Mouse (Mus musculus) frontal cortex, postnatal 36 days (tissue): ENCODE data around the gene A730049H05Rik.

ENCODE experiments used
- DNase-seq, 2 experiments: peaks; one replicate each; pipeline ENCODE4 v3.0.0; 2022; ENCODE audit warnings: low spot score in 2 of 2

A730049H05Rik gene

DNA sequence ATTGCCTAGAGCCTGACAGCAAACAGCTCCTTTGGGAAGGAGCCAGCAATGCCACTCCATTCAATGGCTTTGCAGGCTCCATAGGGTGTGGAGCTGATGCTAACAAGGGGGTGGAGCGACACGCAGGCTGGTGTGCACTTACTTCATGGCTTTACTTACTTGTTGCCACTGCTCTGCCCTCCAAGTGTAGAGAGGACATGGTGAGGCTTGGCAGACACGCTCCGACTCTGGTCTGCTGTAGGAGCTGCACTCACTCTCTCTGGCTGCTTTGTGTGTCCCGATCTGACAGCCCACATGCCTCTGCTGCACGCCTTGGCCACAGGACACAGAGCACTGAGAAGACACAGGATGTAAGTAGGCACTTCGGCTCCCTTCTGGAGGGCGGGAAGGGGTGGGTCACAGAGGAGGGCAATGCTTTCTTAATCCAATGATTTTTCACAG lies at the start of gene A730049H05Rik:
Gene A730049H05Rik, plus strand, starts transcription at position 168 of the 441 bp plus-strand sequence.
- DNase-seq = no peak

DNA sequence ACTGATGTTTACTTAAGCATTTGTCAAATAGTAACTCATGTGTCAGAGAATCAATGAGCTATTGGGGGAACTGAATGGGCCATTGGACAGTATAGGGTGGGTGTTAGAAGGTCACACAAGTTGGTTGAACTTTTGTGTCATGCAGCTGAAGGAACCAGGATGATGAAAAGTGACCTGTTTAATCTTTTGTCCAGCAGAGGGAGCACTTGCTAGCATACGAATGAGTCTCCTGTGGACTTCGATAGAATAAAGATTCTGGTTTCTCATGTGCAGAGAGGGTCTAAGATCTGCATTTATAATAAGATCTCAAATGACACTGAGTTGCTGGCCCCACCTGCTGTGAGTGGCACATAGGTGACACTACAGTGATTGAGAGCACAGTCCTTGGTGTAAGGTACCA lies 39.9 kb upstream of the A730049H05Rik start:
- DNase-seq = peak in 1 of 2 experiments; percentile 56

DNA sequence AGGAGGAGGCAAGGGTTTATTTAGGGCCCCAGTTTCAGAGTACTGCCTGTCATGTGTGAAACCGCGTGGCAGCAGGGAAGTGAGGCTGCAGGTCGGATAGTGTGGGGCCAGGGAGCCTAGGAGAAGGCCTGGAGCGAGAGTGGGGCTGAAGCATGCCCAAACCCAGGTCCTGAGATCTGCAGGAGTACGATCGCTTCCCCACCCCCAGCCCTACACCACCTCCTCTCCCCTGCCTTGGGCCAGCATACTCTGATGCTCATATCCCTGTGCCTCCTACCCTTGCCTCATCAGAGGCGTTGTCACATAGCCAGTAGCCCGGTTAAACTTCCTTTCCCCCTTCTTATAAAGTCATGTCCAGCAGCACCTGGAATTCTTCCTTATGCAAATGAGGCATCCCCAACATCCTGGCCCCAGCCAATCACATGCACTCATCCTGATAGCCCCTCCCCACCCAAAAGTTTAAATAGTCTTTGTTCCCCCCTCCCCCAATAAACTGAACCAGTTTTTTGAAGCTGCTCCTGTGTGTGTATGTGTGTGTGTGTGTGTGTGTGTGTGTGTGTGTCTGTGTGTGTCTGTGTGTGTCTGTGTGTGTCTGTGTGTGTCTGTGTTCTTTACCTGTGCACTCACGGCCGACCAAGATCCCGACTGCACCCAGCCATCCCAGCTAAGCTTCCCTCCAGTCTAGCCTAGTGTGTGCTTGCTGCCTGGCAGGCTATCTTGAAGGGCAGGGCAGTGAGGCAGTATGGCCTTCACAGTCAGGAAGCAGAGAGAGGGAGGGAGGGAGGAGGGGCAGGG lies 36.9 kb upstream of the A730049H05Rik start:
- no peak for DNase-seq

DNA sequence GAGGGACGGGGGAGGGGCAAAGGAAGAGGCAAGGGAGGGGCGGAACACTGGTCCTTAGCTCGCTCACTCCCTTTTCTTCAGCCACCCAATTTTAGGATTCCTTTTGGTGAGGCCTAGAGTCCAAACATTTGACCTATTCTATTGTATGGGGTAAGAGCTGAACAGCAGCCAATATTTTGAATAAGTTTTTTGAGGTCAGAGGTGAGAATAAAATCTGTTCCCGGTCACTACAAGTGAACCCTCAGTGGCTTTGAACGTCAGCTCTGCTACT lies 36.4 kb upstream of the A730049H05Rik start:
- DNase-seq = no peak

DNA sequence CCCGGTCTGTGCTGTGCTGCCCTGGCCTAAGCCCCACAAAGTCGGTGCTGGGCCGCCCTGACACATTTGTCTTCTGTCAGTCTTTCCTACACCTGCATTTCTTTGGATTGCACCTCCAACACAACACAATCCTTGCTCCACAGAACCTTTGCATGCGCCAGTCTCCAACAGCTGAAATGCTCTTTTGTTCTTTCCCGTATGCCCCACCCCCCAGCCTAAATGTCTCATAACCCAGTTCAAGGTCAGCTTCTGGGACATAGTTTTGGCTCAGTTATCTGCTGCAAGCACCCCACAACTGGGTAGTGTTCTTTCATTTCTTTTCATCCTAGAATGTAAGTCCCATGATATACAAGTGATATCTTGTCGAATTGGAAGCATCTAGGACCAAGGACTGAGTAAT lies 34.8 kb upstream of the A730049H05Rik start:
- DNase-seq = no peak

DNA sequence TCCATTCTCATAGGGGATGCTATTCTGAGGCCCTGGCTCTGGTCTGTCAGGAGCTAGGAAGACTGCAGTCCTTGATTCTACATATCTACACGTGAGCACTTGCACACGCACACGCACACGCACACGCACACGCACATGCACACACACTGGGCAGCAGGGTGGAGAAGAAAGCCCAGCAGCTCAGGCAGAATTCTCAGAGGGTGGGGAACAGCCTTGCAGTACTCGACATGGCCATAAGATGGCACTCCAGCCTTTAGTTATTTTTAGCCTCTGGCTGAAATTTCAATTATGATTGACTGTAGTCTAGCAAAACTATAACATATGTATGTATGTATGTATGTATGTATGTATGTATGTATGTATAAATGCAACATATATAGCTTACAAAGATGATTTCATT lies 31.5 kb upstream of the A730049H05Rik start:
- peak; percentile 57 to 80 for DNase-seq

DNA sequence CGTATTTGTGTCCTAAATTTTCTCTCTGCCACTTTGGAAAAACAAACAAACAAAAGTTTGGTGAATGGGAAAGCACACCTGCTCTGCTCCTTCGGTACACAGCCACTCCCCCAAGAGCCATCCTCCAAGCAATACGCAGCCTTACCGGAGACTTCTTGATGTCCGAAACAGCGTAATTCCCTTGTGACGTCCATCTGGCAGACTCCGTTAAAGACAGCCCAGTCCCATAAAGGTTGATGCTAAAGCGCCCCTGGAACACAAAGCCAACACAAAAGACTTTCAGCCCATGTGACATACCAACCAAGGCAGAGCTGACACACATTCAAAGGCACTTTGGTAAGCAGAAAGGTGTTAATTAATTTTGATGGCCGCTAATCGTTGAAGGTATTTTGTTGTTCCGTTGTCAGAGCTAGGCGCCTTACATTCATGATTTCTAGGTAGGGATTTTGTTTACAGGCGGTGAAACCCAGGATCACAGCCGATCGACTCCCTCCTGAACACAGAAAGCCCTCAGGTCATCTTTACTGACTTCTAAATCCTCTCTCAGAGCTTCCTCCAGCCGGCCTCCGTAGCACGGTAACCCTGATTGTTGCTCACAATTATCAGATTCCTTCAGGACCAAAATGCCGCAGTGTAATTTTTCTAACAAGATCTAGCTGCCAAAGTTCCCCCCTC lies 29.4 kb upstream of the A730049H05Rik start:
- no peak for DNase-seq

DNA sequence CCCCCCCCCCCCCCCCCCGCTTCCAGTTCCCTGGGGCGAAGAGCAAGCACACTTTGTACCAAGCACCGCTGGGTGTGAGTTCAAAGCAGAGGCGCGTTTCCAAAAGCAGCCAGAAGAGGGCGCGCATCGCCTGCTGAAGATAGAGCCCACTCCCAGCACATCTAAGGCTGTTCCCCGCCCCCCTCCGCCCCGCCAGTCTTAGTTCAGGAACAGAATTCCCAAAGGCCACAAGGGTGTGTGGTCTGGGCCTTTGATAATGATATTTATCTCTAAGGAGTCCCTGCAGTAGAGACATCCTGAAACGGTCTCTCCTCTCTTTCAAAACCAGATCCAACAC lies 28.9 kb upstream of the A730049H05Rik start:
- DNase-seq = peak; percentile 93

DNA sequence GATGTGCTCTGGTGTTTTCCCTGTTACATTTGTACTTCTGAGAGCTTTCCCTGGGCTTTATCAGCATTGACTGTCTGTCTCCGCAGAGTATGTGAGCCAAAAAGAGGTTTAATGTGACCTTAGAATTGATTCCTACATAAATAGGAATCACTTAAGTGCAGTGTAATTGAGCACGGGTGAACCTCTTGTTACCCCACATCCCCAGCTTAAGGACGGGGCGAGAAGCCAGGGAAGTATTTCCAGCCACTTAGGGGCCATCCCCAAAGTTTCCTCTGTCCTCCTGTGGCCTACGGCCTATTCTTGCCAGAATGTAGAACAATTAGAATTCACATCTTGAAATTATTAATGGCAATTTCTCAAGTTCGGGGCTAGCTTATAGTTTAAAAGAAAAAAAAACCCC lies 22.5 kb upstream of the A730049H05Rik start:
- DNase-seq = no peak

DNA sequence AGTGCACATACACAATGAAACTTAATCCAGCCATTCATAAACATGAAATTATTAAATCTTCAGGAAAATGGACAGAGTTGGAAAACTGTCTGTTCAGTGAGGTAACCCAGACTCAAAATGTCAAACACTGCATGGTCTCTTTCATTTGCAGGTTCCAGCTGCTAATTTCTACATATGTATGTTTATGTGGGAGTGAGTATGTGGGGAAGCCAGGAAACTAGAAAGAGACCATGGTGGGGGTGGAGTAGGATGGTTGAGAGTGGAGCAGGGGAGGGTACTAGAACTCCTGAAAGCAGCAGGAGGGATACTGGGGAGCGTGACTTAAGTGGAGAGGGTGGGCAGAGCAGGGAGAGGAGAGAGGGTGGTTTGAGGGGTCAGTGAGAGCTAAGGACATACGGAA lies 14.8 kb upstream of the A730049H05Rik start:
- no peak for DNase-seq

DNA sequence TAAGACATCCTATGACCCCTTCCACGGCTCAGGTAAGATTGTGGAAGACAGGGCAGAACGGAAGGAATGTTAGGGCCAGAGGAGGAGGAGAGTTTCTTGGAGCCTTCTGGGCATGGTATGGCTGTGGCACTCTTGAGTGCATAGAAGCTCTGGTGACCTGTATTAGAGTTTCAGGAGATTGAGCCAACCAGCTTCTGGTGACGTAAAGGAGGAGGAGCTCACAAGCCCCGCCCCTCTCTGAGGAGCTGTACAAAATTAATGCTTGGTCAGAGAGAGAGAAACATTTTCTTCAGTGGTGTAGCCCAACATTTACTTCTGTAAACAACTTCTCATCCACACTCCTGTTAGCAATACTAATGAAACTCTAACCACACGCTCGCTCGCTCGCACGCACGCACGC lies 13.9 kb upstream of the A730049H05Rik start:
- DNase-seq = no peak

DNA sequence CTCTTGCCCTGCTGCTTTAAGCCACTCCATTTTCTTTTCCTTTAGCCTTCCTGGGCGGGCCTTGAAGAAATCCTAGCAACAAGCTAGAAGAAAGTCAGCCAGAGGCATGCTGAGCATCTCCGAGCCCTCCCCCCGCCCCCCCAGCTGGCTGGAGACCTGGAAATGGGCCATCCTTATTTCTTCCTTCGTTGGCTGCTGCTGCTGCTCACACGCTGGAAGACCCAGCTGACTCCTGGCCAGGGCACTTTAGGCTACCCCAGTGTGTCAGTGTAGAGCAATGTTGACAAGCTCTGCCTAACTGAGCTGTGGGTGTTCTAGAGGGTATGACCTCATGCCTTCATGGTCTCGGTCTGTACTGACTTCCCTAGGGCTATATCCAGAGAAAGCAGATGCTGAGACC lies 13.1 kb upstream of the A730049H05Rik start:
- DNase-seq = no peak

DNA sequence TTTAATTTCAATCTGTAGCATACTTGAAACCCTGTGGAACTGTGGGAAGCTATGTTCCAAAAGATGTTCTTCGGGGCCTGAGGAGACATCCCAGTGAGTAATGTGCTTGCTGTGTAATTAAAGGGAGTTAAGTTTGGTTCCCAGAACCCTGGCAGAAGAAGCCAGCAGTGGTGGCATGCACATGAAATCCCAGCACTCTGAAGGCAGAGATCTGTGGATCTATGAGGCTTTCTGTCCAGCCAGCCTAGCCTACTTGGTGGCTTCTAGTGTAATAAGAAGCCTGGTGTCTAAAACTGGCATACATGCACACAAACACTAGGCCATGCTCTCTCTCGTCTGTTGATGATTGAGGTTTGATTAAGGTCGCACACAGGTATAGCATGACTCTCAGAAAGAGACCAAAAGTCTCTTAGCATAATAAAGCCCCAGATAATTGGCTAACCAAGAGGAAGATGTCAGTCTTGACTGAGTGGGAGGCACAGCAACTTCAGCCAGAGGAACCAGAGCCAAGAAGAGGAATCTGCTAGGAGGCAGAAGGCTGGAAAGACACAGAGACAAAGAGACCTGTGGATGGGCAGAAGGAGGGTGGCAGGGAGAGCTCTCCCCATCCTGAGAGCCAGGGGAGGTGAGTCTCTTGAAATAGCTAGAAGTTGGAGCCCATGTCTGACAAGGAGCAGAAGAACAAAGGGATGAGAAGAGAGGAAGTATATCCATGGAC lies 11.9 kb upstream of the A730049H05Rik start:
- DNase-seq = no peak

DNA sequence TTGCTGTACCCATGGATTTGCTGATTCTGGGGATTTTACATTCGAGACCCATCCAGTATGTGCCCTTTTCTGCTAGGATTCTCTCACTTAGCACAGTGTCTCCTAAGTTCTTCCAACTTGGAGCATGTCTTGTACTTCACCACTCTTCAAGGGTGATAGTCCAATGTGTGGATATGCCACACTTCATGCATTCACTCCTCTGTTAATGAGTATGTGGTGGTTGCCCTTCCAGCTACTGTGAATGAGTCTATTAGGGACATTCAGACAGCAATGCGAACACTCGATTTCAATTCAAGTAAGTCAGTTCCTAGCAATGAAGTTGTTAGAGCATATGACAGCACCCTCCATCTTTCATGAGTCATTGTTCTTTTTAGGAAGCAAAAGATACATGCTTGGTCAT lies 6.5 kb upstream of the A730049H05Rik start:
- DNase-seq = no peak

DNA sequence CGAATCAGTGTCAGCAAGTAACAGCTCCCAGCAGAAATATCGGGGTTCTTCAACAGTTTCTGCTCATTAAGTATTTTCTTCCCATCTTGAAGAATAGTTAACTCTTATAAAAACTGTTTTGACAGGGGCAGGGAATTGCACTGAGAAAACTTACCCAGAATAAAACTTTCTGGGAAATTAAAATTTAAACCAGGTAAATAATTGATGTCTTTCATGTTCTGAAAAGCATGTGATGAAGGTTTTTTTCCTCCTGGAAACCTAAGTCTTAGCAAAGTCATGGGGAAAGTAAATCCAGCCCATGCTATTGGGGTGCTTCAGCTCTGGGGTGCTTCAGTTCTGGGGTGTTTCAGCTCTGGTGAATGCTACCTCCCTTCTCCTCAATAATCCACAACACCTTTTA lies 5.7 kb upstream of the A730049H05Rik start:
- DNase-seq = no peak

DNA sequence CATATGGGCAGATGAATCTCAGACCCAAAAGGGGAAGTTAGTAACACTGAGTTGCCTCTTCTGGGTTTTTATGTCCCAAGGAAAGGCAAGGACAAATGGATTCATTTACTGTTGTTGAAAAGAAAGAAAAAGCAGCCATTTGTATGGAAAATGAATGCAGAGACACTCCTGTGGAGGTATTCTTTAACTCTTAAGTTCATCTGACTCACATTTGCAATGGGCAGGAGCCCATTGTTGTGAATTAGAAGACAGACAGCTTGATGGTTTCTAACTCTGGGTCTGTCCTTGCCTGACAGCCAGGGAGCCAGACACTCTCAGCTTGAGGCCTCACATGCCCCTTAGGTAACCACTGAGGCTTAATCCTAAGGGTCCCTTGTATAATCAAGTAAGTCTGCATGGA lies 4.7 kb upstream of the A730049H05Rik start:
- DNase-seq = no peak

DNA sequence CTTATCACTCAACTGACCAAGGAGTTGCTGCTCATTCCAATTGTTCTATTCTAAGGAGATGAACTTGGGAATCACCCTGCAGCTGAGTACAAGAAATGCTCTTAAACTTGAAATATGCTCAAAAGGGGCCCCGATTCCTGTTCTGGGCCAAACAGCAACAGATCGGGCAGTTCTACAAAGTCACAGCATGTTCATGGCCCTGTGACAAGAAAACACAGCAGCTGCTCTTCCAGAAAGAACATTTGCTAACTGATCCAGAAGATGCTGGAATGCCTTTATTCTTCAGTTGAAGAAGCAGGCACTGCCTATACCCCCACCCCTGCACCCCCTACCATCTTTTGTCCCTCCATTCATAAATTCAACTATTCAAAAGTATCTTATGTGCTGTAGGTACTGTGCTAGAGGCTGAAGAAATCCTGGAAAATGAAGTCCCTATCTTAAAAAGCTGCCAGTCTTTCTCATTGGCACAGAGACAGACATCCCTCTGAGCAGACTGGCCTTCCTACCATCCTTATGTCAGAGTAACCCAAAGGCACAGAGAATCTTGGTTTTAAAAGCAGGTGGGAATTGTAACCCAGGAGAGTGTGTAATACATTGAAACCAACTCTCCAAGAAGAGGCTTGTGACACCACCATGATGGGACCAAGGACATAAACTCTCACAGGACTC lies 3.4 kb upstream of the A730049H05Rik start:
- no peak for DNase-seq

DNA sequence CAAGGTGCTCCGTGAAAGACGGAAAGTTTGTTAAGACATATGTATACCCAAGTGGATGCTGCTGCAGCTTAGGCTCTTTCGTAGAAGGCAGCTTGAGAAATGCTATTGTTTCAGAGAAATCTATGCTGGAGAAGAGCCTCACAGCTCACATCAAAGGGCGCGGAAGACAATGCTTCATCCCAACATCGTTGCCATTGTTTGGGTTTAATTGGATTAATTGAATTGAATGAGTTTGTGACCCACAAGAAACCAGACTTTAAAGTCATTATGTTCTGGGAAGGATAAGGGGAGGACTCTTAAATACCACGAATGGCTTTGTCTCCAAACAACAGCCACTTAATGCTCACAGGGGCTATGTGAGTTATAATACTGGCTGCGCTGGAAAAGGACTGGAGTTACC lies 1.4 kb downstream of the A730049H05Rik start:
- no peak for DNase-seq

DNA sequence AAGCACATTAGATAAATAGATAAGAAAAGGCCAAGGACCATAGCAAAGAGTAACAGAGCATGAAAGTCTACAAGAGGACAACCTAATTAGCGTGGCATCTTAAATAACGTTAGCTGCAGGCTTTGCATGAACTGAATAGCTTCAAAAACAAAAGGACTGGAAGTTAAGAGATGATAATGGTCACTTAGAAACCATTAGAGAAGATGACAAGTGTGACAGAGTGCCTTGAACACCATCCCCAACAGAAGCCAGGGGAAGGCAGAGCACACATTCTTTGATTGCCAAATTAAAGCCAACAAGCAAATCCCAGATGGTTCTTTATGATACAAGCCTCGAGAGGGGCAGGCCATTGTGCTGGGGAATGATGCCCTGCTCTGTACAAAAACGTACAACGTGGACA lies 5.3 kb downstream of the A730049H05Rik start:
- no peak for DNase-seq

DNA sequence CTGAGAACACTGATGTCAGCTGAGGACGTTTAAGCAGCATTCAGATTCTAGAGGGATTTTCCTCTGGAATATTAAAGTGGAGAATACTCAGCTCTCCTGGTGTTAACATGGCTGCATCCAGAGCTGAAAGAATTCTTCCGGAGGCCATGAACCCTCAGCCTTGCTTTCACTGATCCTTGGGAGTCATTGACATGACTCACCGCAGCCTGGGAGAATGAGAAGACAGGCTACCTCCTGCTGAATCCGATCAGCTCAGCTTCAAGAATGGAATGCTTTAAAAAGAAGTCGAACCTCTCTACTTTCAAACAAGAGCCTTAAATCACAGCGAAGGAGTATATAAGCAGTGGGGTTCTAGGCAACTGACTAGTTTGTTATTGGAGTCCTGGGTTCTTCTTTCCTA lies 5.7 kb downstream of the A730049H05Rik start:
- DNase-seq = no peak

DNA sequence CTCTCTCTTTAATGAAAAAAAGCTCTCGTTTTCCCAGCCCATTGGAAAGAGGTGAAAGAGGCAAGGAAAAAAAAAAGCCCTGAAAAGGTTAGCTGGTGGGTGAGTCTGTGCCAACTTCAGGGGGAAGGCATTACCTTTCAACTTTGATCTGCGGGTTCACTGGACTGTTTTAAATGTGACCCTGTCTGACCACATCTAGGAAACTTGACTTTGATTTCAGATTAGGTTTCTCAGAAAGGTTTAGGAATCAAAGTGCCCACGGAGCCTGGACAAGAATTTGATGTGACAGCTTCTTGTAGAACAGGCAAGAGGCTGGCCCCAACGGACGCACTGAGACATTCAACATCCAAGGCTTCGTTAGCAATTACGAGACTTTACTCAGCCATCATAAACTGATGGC lies 7.7 kb downstream of the A730049H05Rik start:
- no peak for DNase-seq

DNA sequence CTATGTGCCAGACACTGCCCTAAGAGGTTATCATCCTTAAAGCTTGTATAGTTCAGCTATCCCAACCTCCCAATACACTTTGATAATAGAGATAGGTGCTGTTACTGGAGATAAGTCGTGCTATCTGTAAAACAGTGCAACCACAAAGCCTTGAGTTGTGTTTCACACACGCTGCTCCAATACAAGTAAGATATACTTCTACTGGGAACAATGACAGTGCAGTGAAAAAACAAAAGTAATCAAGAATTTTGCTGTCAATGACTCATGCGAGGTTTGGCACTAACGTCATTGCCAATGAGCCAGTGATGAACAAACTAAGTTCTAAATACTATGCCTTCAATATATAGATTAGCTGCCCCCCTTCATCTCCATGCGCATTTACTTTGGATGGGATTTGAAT lies 10.3 kb downstream of the A730049H05Rik start:
- DNase-seq = no peak

DNA sequence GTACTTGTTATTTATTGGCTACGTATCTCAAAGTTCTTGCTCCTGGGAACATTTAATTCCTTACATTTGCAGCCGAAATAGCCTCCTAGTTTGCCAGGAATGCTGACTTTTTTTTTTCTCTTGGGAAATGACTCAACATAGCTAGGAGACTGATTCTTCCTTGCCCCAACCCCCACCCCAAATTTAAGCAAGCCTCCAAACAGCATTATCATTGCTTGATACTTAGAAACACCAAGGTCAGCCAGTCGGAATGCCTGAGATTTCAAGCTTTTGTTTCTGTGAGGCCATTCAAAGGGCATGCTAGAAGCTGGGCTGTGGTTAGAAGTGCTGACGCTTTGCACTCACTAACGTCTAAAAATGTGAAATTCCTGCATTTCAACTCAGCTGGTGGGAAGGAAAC lies 11.1 kb downstream of the A730049H05Rik start:
- no peak for DNase-seq
